Mouse (Mus musculus): ENCODE results near the gene Washc2. TPM values are rescaled to one million over a fixed set of nuclear protein-coding genes. Genes with fewer than 3 reads are reported as not detected.

Washc2 gene
- total RNA-seq (2023) = 99.7 TPM

GRCm38 (mm10) chr6:116207729-116208534 is at the start of gene Washc2:
Washc2 (plus strand) TSS chr6:116208038.

DNA sequence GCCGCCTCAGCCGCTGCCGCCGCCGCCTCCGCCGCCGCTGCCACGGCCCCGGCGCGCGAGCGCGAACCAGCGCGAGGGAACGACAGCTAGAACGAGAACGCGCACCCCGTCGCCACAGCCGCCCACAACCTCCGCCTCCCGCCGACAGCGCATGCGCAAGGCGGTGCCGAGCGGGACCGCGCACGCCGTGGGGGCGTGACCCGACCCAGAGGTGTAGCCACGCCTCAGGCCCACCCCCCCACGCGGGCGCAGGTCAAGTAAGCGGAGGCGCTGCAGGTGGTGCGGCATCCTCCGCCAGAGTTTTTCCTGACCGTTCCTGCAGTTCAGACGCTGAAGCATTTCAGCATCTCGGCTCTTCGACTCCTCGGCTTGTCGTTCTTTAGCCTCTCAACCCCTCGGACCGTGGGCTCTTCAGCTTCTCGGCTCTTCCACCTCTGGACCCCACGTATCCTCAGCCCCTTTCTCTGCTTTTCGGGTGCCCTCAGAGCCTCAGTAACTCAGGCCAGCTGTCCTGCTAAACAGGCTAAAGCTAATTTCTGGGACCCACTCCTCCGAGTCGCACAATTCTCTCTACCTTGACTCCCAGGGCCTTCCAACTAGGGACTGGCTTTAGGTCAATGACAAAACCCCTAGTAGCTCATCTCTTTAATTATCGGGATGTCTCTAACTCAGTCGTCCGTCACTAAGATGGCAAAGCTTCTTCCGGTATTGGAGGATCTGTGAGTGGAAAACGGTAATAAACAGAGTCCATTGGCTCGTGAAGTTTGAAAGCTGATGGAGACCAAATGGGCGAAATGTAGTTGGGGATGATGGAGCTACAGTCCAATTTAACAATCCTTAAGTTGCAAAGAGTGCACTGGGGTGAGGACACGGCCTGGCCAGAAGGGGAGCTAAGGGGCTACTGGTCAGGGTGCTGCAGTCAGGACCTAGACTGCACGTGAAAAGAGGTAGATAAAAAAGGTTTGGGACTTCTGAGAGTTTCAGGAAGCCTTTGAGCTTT is 14.1 kb upstream of the Washc2 start, which contains the start of gene Tmcc1:
Gene Tmcc1 (minus strand): TSS at position 93 of the 1,000 bp plus-strand sequence.

GRCm38 (mm10) chr6:116264018-116264651 is 56.3 kb downstream of the Washc2 start, which contains the start of gene Zfand4:
Zfand4 (plus strand) TSS chr6:116264222.

Other genes starting within 250 kb of the Washc2 start
- gene Plxnd1, start 213.0 kb upstream of the Washc2 start, total RNA-seq (2023) = 13.2 TPM
- gene Tmcc1, start 14.6 kb upstream of the Washc2 start, total RNA-seq (2023) = 28.9 TPM
- gene Zfand4, start 56.2 kb downstream of the Washc2 start, total RNA-seq (2023) = 2.1 TPM
- gene March8, start 130.0 kb downstream of the Washc2 start, total RNA-seq (2023) = 0.83 TPM